Mouse (Mus musculus) kidney, postnatal 0 days (tissue): ENCODE measurements around the gene Smyd1. TPM values are rescaled to one million over a fixed set of nuclear protein-coding genes. Genes with fewer than 3 reads are reported as not detected.

ENCODE experiments used
- ATAC-seq: fragments of 200-750 bp; cut with Nextera tagmentation; replicated peaks from 2 replicates; pipeline ENCODE4 v1.8.0; 2017; ENCODE audit warnings: low read depth, moderate number of reproducible peaks, moderate TSS enrichment, moderate library complexity; ENCODE audit not compliant: low FRiP score
- DNase-seq: peaks from one replicate; pipeline ENCODE4 v3.0.0-alpha.2; 2016; ENCODE audit warnings: low spot score
- H3K27ac ChIP-seq: fragments of 300-500 bp; sonication (generic); 2 replicates; pipeline ENCODE4 v1.5.1; 2014; ENCODE audit warnings: mild to moderate bottlenecking
- H3K27me3 ChIP-seq: fragments of 300-500 bp; sonication (generic); 2 replicates; pipeline ENCODE4 v1.6.1; 2014; ENCODE audit warnings: low read length, mixed read lengths; ENCODE audit not compliant: insufficient read depth
- H3K36me3 ChIP-seq: fragments of 300-500 bp; sonication (generic); 2 replicates; pipeline ENCODE4 v1.6.1; 2014; ENCODE audit warnings: low read length, mixed read lengths; ENCODE audit not compliant: insufficient read depth
- H3K4me1 ChIP-seq: fragments of 300-500 bp; sonication (generic); replicated peaks from 2 replicates; pipeline ENCODE4 v1.6.1; 2014; ENCODE audit warnings: antibody characterized with exemption, low read length, mixed read lengths; ENCODE audit not compliant: insufficient read depth
- H3K4me2 ChIP-seq: fragments of 300-500 bp; sonication (generic); 2 replicates; pipeline ENCODE4 v1.6.1; 2014; ENCODE audit warnings: mild to moderate bottlenecking, low read length, moderate library complexity, mixed read lengths
- H3K4me3 ChIP-seq: fragments of 300-500 bp; sonication (generic); replicated peaks from 2 replicates; pipeline ENCODE4 v1.5.1; 2014; ENCODE audit warnings: low read depth, low read length
- H3K9ac ChIP-seq: fragments of 300-500 bp; sonication (generic); 2 replicates; pipeline ENCODE4 v1.6.1; 2014; ENCODE audit warnings: low read depth, low read length
- H3K9me3 ChIP-seq: fragments of 300-500 bp; sonication (generic); replicated peaks from 2 replicates; pipeline ENCODE4 v1.6.1; 2016; ENCODE audit warnings: low read length, inconsistent platforms, mixed read lengths
- CTCF ChIP-seq: IDR thresholded peaks from 2 replicates; pipeline ENCODE4 v1.5.1; 2016; ENCODE audit warnings: antibody characterized with exemption, low read depth, mild to moderate bottlenecking, moderate library complexity
- whole genome bisulfite sequencing: fragments of 180-500 bp; shearing (Covaris S2); extraction: QIAGEN DNeasy Blood & Tissue Kit; methylation state at CpG from one replicate; pipeline ENCODE4 v1.1.7; 2014; 5-methylcytosine and 5-hydroxymethylcytosine counted together
- polyA plus RNA-seq: library from polyadenylated mRNA; unstranded; fragments of >200 nt; fragmentation: Nextera tagmentation; extraction: Ambion mirVana; gene quantifications from 2 replicates; pipeline ENCODE4 v1.2.1, GENCODE M21; 2015

Gene Smyd1
- polyA plus RNA-seq, 1 experiment from 2014 or later = 0.12 TPM

- Histone ChIP-seq H3K27me3 (no peaks in the 10 kb centered on the region), H3K36me3 (no peaks in the 10 kb centered on the region), H3K27ac (no peak overlapping the region), H3K4me1 (no peaks in the 10 kb centered on the region), H3K9me3 (no peaks in the 10 kb centered on the region), H3K4me3 (no peak overlapping the region), H3K4me2 (no peak overlapping the region), H3K9ac (no peak overlapping the region)
- ATAC-seq = no peak
- no peak for TF ChIP-seq CTCF
- 78% methylated on average over 7 of the region's 7 CpGs for WGBS
- DNase-seq = no peak
Observed at GRCm38 (mm10) chr6:71330486-71330885, 8.5 kb upstream of the Smyd1 start.

GRCm38 (mm10) chr6:71329881-71330280 lies 7.8 kb upstream of the Smyd1 start:
- TF ChIP-seq CTCF = no peak
- H3K9ac ChIP-seq = no peak overlapping the region
- H3K4me1 ChIP-seq = no peaks in the 10 kb centered on the region
- no peak overlapping the region for H3K27ac ChIP-seq
- no peak for ATAC-seq
- 82% methylated on average over 6 of the region's 6 CpGs for WGBS
- H3K36me3 ChIP-seq = no peaks in the 10 kb centered on the region
- no peaks in the 10 kb centered on the region for H3K27me3 ChIP-seq
- DNase-seq = no peak
- H3K4me2 ChIP-seq = no peak overlapping the region
- H3K4me3 ChIP-seq = no peak overlapping the region
- H3K9me3 ChIP-seq = no peaks in the 10 kb centered on the region

GRCm38 (mm10) chr6:71324816-71325215 lies 2.8 kb upstream of the Smyd1 start:
- no peaks in the 10 kb centered on the region for H3K4me1 ChIP-seq
- DNase-seq (no peak), ATAC-seq (no peak)
- H3K4me2 ChIP-seq = no peak overlapping the region
- TF ChIP-seq CTCF = no peak
- no peak overlapping the region for H3K27ac ChIP-seq
- WGBS = 89% methylated on average over 9 of the region's 9 CpGs
- H3K9me3 ChIP-seq = no peaks in the 10 kb centered on the region
- H3K4me3 ChIP-seq = no peak overlapping the region
- H3K36me3 ChIP-seq = no peaks in the 10 kb centered on the region
- H3K27me3 ChIP-seq = no peaks in the 10 kb centered on the region
- no peak overlapping the region for H3K9ac ChIP-seq

GRCm38 (mm10) chr6:71322491-71322921 lies 473 bp upstream of the Smyd1 start, which contains the start of gene Cd8b1:
Gene Cd8b1, plus strand, starts transcription at chr6:71322788.
- 82% methylated on average over 7 of the region's 7 CpGs for WGBS
- H3K36me3 ChIP-seq = no peaks in the 10 kb centered on the region
- no peak for DNase-seq
- H3K27ac ChIP-seq = no peak within 1 kb of the TSS
- no peak within 1 kb of the TSS for H3K4me3 ChIP-seq
- no peaks in the 10 kb centered on the region for H3K9me3 ChIP-seq
- no peaks in the 10 kb centered on the region for H3K4me1 ChIP-seq
- ATAC-seq = no peak
- no peak for TF ChIP-seq CTCF
- no peak within 1 kb of the TSS for H3K9ac ChIP-seq
- no peak within 1 kb of the TSS for H3K4me2 ChIP-seq
- no peaks in the 10 kb centered on the region for H3K27me3 ChIP-seq

GRCm38 (mm10) chr6:71307486-71307885 lies 14.5 kb downstream of the Smyd1 start:
- Histone ChIP-seq H3K4me2 (no peak overlapping the region), H3K27me3 (no peaks in the 10 kb centered on the region), H3K4me3 (no peak overlapping the region), H3K4me1 (no peaks in the 10 kb centered on the region), H3K27ac (no peak overlapping the region), H3K9me3 (no peaks in the 10 kb centered on the region), H3K9ac (no peak overlapping the region), H3K36me3 (no peaks in the 10 kb centered on the region)
- DNase-seq (no peak), ATAC-seq (no peak)
- 90% methylated on average over 8 of the region's 8 CpGs for WGBS
- TF ChIP-seq CTCF = no peak

- DNase-seq (peak; percentile 31), ATAC-seq (no peak)
- no peak overlapping the region for H3K9ac ChIP-seq
- H3K36me3 ChIP-seq = no peaks in the 10 kb centered on the region
- H3K27me3 ChIP-seq = no peaks in the 10 kb centered on the region
- WGBS = 57% methylated on average over 6 of the region's 6 CpGs
- no peak overlapping the region for H3K27ac ChIP-seq
- TF ChIP-seq CTCF = peak; percentile 63
- H3K4me1 ChIP-seq = no peaks in the 10 kb centered on the region
- no peak overlapping the region for H3K4me2 ChIP-seq
- no peak overlapping the region for H3K4me3 ChIP-seq
- no peaks in the 10 kb centered on the region for H3K9me3 ChIP-seq
Observed at GRCm38 (mm10) chr6:71302097-71302731, 19.8 kb downstream of the Smyd1 start.

GRCm38 (mm10) chr6:71298751-71299150 lies 23.3 kb downstream of the Smyd1 start:
- TF ChIP-seq CTCF = peak; percentile 67
- no peaks in the 10 kb centered on the region for H3K27me3 ChIP-seq
- H3K9me3 ChIP-seq = no peaks in the 10 kb centered on the region
- H3K9ac ChIP-seq = no peak overlapping the region
- H3K36me3 ChIP-seq = no peaks in the 10 kb centered on the region
- no peak overlapping the region for H3K27ac ChIP-seq
- H3K4me3 ChIP-seq = no peak overlapping the region
- peak; percentile 19 for DNase-seq
- ATAC-seq = no peak
- 37% methylated on average over 3 of the region's 3 CpGs for WGBS
- H3K4me2 ChIP-seq = no peak overlapping the region
- no peaks in the 10 kb centered on the region for H3K4me1 ChIP-seq
